Mouse (Mus musculus) T-cell, adult 66 days (primary cell): ENCODE results near the gene Olfr910. TPM values are rescaled to one million over a fixed set of nuclear protein-coding genes. Genes with fewer than 3 reads are reported as not detected.

Experiments
- total RNA-seq, 2 experiments: library from RNA; stranded (reverse); gene quantifications; 3 replicates in 1 of 2; 4 replicates in 1 of 2; pipeline ENCODE4 v1.2.4; 2023

The Olfr910 gene
- not detected for total RNA-seq

DNA sequence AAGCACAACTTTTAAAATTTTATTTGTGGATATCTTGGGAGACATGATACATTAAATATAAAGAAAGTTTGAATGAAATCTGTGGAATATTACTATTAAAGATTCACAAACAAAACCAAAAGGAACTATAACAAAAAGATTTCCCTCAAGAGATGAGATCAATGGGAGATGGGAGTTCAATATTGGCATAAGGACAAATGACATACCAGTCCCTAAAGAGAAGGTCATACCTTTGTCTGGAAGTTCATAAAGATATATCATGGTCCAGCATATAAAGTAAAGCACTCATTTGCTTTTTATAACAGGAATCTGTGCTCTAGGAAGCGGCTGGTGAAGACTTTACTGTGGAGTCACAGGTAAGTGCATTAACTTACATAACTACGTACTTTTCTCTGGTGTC lies at the start of gene Olfr910:
Gene Olfr910, plus strand, starts transcription at position 301 of the 400 bp plus-strand sequence.

DNA sequence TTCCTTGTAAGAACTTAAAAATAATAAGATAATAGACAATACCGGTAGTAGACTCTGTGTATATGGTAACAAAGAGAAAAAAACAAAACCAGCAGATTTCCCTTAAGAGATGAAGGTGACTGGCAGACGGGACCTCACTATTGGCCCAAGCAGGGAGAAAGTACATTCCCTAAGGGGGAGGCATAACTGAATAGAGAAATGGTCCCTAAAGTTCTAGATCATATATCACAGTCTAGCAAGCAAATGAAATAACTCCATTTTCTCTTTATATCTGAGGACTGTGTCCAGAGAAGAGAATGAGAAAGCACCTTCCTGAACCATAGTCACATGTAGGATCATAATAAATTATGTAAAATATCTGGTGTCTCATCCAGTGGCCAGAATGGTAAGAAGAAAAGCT lies 42.1 kb upstream of the Olfr910 start, which contains the start of gene Olfr907:
Gene Olfr907, plus strand, starts transcription at position 301 of the 400 bp plus-strand sequence.

DNA sequence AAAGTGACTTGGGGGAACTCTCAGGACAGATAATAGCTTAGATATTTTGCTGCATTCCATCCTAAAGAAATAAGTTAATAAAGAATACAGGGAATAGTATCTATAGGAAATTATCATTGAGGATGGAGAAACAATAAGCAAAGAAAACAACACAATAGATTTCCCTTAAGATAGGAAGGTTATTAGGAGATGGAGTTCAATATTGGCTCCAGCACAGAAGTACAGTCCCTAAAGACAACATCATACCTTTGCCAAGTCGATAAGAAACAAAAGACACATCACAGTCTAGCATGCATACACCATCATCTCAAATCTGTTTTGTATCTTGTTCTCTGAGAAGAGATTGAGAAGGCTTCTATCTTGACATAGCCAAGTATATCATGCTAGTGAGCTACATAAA lies 16.4 kb upstream of the Olfr910 start, which contains the start of gene Olfr911-ps1:
Gene Olfr911-ps1, plus strand, starts transcription at position 301 of the 400 bp plus-strand sequence.

DNA sequence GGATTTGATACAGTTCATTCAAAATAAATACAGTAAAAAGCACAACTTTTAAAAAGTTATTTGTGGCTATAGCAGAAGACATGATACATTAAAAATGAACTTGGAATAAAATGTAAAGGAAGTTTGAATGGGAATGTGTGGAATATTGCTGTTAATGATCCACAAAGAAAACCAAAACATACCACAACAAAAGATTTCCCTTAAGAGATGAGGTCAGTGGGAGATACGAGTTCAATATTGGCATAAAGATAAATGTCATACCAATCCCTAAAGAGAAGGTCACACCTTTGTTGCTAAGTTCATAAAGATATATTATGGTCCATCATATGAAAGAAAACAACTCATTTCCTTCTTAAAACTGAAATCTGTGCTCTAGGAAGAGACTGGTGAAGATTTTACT lies 42.2 kb downstream of the Olfr910 start, which contains the start of gene Olfr912:
Gene Olfr912, plus strand, starts transcription at position 301 of the 400 bp plus-strand sequence.

Other genes starting within 250 kb of the Olfr910 start
- gene Olfr896-ps1, start 246.7 kb upstream of the Olfr910 start, total RNA-seq: not detected
- gene Olfr25, start 208.8 kb upstream of the Olfr910 start, total RNA-seq: not detected
- not detected for gene Olfr898, start 189.4 kb upstream of the Olfr910 start, total RNA-seq
- not detected for gene Olfr250, start 171.0 kb upstream of the Olfr910 start, total RNA-seq
- not detected for gene Olfr251, start 160.8 kb upstream of the Olfr910 start, total RNA-seq
- not detected for gene Olfr147, start 136.2 kb upstream of the Olfr910 start, total RNA-seq
- not detected for gene Olfr901, start 108.4 kb upstream of the Olfr910 start, total RNA-seq
- not detected for gene Olfr902, start 90.2 kb upstream of the Olfr910 start, total RNA-seq
- gene Olfr904, start 74.7 kb upstream of the Olfr910 start, total RNA-seq: not detected
- gene Olfr905, start 66.7 kb upstream of the Olfr910 start, total RNA-seq: not detected
- not detected for gene Olfr906, start 50.8 kb upstream of the Olfr910 start, total RNA-seq
- not detected for gene Olfr907, start 42.0 kb upstream of the Olfr910 start, total RNA-seq
- not detected for gene Olfr911-ps1, start 16.3 kb upstream of the Olfr910 start, total RNA-seq
- not detected for gene Olfr912, start 42.3 kb downstream of the Olfr910 start, total RNA-seq
- gene Olfr913, start 54.9 kb downstream of the Olfr910 start, total RNA-seq: not detected
- not detected for gene Olfr914, start 67.3 kb downstream of the Olfr910 start, total RNA-seq
- gene Olfr916, start 122.0 kb downstream of the Olfr910 start, total RNA-seq: not detected
- gene Olfr917, start 128.0 kb downstream of the Olfr910 start, total RNA-seq: not detected
- gene Olfr918, start 136.8 kb downstream of the Olfr910 start, total RNA-seq: not detected
- not detected for gene Olfr919, start 165.8 kb downstream of the Olfr910 start, total RNA-seq
- gene Vwa5a, start 180.4 kb downstream of the Olfr910 start, total RNA-seq: 10 to 100 TPM in 1 of 2 experiments, 1 to 10 TPM in 1; 8.4 to 11.4 TPM
- gene Olfr920, start 214.4 kb downstream of the Olfr910 start, total RNA-seq: under 1 TPM; 0.09 to 0.15 TPM
- gene Olfr921, start 235.2 kb downstream of the Olfr910 start, total RNA-seq: not detected